Mouse (Mus musculus): ENCODE results near the gene Cacnb4.

GRCm38 (mm10) chr2:52585384-52585783, 91.2 kb downstream of the Cacnb4 start:
- TF ChIP-seq CTCF (IDR thresholded peaks at IDR 0.05; ENCODE audit: extremely low read depth, insufficient read depth, insufficient read length, insufficient replicate concordance) (no peak), POLR2A (IDR thresholded peaks at IDR 0.05; ENCODE audit: low read depth, low read length) (no peak)
